Mouse (Mus musculus): ENCODE data around the gene Nyap1. TPM values are rescaled to one million over a fixed set of nuclear protein-coding genes. Genes with fewer than 3 reads are reported as not detected.
A peak's percentile ranks its signal among the peaks of the same experiment; 100 is the strongest.

The Nyap1 gene
- total RNA-seq, 2 experiments from 2014 or later: 65.4 to 66.3 TPM

GRCm38 (mm10) chr5:137691881-137692280 is 49.5 kb downstream of the Nyap1 start:
- no peak for DNase-seq

GRCm38 (mm10) chr5:137690531-137690930 is 50.9 kb downstream of the Nyap1 start:
- DNase-seq: no peak

- no peak for DNase-seq
Measured at GRCm38 (mm10) chr5:137689974-137690373, 51.4 kb downstream of the Nyap1 start.

GRCm38 (mm10) chr5:137686127-137686790 is 55.1 kb downstream of the Nyap1 start:
- DNase-seq: no peak

GRCm38 (mm10) chr5:137685653-137686052 is 55.8 kb downstream of the Nyap1 start:
- DNase-seq: no peak

GRCm38 (mm10) chr5:137684294-137685123 is 56.9 kb downstream of the Nyap1 start, which contains the start of gene Agfg2:
Agfg2 (minus strand) TSS chr5:137684726.
- peak; percentile 99 for DNase-seq

GRCm38 (mm10) chr5:137683388-137684293 is 57.8 kb downstream of the Nyap1 start:
- DNase-seq: no peak

- DNase-seq: no peak
Measured at GRCm38 (mm10) chr5:137682526-137682925, 58.9 kb downstream of the Nyap1 start.

Other genes starting within 250 kb of the Nyap1 start
- gene Pop7, start 239.1 kb downstream of the Nyap1 start, total RNA-seq (2021): 10 to 100 TPM; 32.5 to 37.0 TPM
- 10 to 100 TPM; 56.7 to 58.9 TPM for gene Gigyf1, start 223.1 kb downstream of the Nyap1 start, total RNA-seq (2021)
- not detected for gene Epo, start 208.4 kb downstream of the Nyap1 start, total RNA-seq (2021)
- gene Gnb2, start 208.1 kb downstream of the Nyap1 start, total RNA-seq (2021): 100 to 1,000 TPM; 554 to 565 TPM
- gene Actl6b, start 188.1 kb downstream of the Nyap1 start, total RNA-seq (2021): 100 to 1,000 TPM; 127 to 138 TPM
- 10 to 100 TPM; 13.4 to 16.1 TPM for gene Tfr2, start 171.8 kb downstream of the Nyap1 start, total RNA-seq (2021)
- gene Mospd3, start 140.5 kb downstream of the Nyap1 start, total RNA-seq (2021): 10 to 100 TPM; 26.0 to 27.4 TPM
- 1 to 10 TPM; 8.4 to 8.8 TPM for gene Pcolce, start 127.8 kb downstream of the Nyap1 start, total RNA-seq (2021)
- gene Fbxo24, start 112.6 kb downstream of the Nyap1 start, total RNA-seq (2021): under 1 TPM; 0.18 to 0.77 TPM
- gene Lrch4, start 112.5 kb downstream of the Nyap1 start, total RNA-seq (2021): 10 to 100 TPM; 21.8 to 25.3 TPM
- 10 to 100 TPM; 18.6 to 23.9 TPM for gene Gm20605, start 112.4 kb downstream of the Nyap1 start, total RNA-seq (2021)
- gene Sap25, start 100.3 kb downstream of the Nyap1 start, total RNA-seq (2021): 10 to 100 TPM; 10.1 to 13.3 TPM
- gene Irs3, start 95.9 kb downstream of the Nyap1 start, total RNA-seq (2021): under 1 TPM; 0.15 to 0.28 TPM
- gene Agfg2, start 56.9 kb downstream of the Nyap1 start, total RNA-seq (2021): 10 to 100 TPM; 57.7 to 61.1 TPM
- 100 to 1,000 TPM; 170 to 176 TPM for gene Tsc22d4, start 4.1 kb upstream of the Nyap1 start, total RNA-seq (2021)
- 10 to 100 TPM; 24.1 to 24.6 TPM for gene Ppp1r35, start 37.2 kb upstream of the Nyap1 start, total RNA-seq (2021)
- 10 to 100 TPM; 40.8 to 44.5 TPM for gene Mepce, start 46.0 kb upstream of the Nyap1 start, total RNA-seq (2021)
- gene Zcwpw1, start 46.2 kb upstream of the Nyap1 start, total RNA-seq (2021): 1 to 10 TPM; 5.2 to 7.1 TPM
- gene Pilra, start 94.7 kb upstream of the Nyap1 start, total RNA-seq (2021): 1 to 10 TPM in 1 of 2 experiments, under 1 TPM in 1; 0.67 to 1.3 TPM
- gene Pilrb1, start 116.5 kb upstream of the Nyap1 start, total RNA-seq (2021): not detected
- gene Pilrb2, start 130.2 kb upstream of the Nyap1 start, total RNA-seq (2021): not detected
- under 1 TPM in 1 of 2 experiments, not detected in 1; 0.25 TPM for gene Cyp3a13, start 180.0 kb upstream of the Nyap1 start, total RNA-seq (2021)
- gene Gjc3, start 221.5 kb upstream of the Nyap1 start, total RNA-seq (2021): 10 to 100 TPM; 26.5 to 31.6 TPM
- not detected for gene Azgp1, start 239.9 kb upstream of the Nyap1 start, total RNA-seq (2021)

Data from layer of hippocampus, postnatal 36 days (tissue).